Mouse (Mus musculus): ENCODE results near the gene Omp.
"Not testable (repeated sequence)": the region's sequence is repeated elsewhere in the genome, so short reads cannot be mapped to it uniquely, and the experiment has no call there.

Gene Omp

DNA sequence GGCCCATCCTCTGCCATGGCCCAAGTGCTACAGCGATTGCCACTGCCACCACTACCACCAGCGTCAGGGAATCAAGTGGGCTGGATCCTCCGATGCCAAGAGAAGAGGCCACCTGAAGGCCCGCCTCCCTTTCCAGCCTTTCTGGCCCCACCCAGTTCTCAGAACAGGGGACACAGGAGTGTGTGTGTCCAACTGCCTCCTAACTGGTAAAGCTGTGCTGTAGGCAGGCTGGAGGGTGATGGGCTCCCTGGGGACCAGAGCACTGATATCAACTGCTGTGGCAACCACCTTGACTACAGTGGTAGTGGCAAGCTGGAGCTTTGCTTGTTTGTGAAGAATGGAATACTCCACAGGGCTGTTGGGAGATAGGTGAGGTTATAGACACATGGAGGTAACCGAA is at the start of gene Omp:
Gene Omp, minus strand, starts transcription at position 101 of the 400 bp plus-strand sequence.
- DNase-seq: no peak

DNA sequence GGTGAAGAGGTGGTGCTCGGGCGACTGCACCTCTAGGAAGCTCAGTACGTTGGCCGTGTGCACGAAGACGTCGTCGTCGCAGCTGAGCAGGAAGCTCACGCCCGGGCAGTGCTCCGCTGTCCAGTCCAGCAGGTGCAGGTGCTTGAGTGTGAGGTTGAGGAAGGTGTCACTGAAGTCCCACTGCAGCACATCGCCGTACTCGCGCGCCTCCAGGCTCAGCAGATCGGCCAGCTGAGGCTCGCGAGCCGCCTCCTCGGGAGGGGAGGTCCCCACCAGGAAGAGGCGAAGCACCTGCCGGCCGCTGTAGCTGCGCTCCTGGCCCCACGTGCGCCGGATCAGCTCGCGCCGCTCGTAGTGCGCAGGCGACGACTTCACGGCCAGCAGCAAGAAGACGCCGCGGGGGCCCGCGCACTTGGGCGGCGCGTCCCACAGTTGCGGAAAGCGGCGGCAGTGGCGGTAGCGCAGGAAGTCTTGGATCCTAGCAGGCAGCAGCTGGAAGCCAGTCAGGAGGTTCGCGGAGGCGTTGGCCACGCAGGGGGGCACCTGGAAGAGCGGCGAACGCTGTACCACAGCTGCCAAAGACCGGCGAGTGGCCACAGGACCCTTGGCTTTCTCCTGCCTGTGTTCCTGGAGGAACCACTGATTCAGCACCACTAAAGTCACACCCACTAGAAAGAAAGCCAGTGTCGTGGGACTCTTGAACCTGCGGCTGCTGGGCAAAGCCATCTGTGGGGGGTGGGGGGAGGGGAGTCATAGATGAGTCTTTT is 48.9 kb upstream of the Omp start:
- no peak for DNase-seq

DNA sequence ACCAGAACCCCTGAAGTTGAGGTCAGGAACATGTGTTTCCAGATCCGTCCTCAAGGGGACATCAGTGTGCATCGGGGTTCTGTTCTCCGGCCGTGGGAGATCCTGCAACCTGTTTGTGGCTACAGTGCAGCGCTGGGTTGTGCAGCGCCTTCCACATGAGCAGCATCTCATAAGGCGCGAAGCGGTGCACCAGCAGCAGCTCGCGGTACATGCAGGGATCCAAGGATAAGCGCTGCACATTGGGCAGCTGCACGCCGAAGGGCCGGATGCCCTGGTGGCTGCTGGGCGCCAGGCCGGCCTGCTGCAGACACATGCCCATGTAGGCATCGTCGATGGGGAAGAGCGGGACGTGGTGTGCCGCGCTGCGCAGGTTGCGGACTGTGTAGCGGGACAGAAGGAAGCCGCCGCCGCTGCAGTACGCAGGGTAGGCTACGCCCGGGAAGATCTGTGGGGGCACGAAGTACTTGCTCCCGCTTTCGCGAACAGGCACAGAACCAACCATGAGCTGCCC is 48.3 kb upstream of the Omp start:
- DNase-seq: no peak

DNA sequence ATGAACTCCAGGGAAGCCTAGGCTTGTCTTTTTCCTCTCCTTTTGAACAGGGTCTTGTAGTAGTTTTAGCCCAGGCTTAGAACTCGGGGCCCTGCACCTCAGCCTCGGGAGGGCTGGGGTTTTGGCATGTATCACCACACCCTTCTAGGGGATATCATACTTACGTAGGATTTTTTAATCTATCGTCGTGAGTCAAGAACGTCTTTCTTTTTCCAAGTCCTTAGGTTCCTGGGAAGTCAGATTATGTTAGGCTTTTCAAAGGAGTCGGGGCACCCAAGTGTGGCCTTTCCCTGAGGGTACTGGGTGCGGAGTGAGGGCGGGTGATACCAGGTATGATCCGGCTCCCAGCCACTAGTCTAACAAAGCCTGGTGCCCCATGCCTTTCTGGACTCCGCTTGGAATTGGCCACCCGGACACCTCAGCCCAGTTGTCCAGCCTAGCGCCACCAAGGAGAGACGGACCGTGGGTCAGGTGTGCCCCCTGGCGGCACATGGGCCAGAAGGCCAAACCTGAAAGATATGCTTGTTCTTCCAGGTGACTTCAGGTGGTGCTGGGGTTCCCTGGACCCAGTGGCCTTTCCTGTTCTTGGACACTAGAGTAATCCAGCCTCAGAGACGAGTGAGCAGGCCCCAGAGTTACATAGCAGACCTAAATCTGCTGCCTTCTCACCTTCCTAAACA is 46.4 kb upstream of the Omp start:
- no peak for DNase-seq

DNA sequence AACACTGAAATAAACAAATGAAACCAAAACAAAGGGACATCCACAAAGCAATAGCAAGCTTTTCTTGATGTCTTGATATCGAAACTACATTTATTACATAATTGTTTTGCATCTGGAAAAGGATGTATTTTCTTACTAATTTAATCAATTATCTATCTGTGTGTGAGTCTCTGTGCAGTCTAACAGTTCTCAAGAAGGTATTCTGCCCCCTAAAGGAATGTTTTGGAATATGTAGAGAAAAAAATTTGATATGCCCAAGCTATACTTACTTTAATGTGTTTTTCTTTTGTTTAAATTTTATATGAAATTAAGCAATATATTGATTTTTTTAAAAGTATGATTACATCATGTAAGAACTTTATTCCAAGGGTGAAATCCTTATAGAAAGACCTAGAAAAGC is 45.3 kb upstream of the Omp start:
- no peak for DNase-seq

DNA sequence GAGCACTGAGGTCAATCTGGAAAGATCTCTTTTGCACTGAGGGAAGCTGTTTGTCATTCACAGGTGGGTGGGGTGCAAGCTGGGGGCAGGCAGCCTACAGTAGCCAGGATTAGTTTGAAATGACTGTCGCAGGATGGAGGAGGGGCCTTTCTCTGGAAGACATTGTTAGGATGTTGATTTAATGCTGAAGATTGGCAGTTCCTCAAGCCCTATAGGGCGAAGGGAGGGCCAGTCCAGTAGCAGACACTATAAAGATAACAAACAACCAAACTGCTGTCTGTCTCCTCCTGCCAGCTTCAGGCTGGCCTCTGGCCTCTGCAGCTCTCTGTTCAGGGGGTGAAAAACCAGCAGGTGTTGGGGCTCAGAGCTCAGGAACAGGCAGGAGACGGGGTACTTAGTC is 44.4 kb upstream of the Omp start:
- DNase-seq: no peak

DNA sequence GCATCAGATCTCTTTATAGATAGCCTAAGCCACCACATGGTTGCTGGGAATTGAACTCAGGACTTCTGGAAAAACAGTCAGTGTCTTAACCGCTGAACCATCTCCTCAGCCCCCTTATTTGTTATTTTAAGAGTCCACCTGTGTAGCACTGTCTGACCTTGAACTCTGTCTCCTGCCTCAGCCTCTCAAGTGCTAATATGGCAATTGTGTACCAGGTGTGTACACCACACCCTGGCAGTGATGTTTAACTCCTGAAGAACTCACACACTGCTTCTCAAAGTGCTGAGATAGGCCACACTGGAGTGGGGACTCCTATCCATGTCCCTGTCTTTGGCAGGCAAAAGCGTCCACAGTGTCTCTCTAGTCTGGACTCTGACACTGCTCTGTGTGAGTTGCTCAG is 43.4 kb upstream of the Omp start:
- DNase-seq: no peak

DNA sequence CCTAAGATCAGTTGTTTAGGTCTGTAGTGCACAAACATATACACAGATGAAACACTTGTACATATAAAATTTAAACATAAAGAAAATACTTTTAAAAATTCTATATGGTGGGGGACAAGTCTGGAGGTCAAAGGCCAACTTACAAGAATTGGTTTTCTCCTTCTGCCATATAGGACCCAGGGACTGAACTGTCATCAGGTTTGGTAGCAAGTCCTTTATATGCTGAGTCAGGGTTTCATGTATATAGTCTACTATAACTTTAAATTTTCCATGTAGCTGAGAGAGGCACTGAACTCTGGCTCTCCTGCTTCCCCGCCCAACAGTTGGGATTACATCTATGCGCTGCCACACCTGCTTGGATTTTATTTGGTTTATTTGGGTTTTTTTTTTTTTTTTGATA is 42.9 kb upstream of the Omp start:
- DNase-seq: no peak

DNA sequence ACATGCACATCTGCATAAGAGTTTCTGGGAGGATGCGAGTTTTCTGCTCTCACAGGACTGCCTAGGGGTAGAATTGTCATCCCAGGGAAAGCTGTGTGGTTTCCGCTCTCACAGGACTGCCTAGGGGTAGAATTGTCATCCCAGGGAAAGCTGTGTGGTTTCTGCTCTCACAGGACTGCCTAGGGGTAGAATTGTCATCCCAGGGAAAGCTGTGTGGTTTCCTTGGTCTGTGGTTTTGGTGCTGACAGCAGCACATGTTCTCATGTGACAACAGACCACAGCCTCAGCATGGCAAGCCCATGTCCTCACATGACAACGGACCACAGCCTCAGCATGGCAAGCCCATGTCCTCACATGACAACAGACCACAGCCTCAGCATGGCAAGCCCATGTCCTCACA is 42.0 kb upstream of the Omp start:
- not testable (repeated sequence) for DNase-seq

DNA sequence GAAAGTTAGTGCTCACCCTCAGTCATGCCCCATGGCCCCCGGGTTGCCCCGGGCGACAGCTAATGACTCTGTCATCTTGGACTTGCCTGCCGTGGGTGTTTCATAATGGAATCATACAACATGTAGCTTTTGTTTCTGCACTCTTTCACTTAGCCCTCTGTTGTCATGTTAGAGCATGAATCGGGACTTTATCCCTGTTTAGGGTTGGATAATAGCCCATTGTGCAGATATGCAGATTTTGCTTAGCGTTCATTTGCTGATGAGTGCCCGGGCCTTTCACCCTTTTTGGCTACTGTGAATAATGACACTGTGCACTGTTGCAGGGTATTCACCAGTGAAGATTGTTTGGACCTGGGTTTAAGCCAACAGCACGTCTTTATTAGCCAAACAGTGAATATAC is 41.3 kb upstream of the Omp start:
- DNase-seq: no peak

DNA sequence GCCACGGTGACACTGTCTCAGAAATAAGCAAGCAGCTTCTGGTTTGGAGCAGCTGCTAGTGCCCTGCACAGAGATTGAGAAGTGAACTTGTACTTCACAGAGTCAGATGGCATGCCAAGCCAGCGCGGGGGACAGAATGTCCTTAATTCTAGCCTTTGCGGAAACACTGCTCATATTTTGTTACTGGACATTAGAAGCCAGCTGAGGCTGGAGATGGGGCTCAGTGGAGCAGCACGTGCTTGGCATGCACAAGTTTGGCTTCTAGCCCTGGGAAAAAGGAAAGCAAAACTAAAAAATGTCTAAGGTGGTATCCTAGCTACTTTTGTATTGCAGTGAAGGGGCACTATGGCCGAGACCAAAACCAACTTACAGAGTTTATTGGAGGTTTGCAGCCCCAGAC is 40.0 kb upstream of the Omp start:
- DNase-seq: no peak

DNA sequence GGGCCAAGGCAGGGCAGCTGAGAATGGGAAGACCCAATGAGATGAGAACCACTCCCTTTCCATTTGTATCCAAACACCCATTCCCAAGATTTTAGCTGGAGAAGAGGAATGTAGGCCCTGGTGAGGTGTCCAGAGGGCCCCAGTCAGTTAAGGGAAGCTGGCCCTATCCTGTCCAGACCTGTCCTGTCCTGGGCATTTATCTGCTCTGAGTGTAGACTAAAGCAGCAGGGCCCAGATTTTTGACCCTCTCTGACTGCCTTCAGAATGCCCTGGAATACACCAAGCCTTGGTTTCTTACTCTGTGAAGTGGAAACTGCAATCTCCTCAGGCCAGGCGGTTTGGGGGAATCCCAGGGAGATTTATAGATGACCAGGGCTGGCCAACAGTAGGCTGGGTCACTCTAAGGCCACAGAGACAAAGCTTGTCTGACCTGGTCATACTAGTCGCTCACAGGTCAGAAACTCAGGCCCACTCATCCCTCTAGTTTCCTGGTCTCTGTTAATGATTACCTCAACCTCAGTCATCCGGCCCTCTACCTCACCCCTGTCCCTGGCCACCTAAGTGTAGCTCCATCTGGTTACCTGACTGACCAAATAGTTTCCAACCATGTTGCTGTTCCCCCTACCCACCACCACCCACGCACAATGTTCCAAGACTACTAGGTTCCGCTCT is 33.4 kb upstream of the Omp start:
- no peak for DNase-seq

DNA sequence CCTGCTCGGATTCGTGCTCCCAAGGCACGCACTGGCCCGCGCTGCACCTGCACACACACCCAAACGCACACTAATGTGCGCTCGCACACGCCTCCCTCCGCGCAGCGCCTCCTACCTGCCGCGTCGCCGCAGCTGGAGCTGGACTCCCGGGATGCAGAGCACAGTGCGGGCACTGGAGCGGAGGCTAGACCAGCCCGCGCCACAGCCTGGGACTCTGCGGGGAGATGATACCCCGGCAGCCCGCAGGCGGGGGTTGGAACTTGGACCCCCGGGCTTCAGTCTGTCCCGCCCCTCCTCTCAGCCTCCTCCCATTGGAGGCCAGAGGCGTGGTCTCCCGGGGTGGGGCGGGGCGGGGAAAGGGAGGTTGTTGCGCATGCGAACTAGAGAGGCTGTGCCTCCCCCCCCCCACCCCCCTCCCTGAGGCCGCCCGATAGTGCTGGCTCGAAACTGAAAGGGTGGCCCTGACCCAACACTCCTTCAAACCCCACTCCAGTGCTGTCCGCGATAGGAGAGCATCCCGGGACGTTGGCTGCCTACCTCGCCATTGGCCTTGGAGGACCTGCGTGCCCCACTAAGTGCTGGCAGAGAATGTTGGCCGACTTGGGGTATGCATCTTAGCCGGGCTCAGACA is 32.7 kb upstream of the Omp start, which contains the start of gene Capn5:
Gene Capn5, minus strand, starts transcription at position 346 of the 631 bp plus-strand sequence.
- DNase-seq: peak; percentile 46

DNA sequence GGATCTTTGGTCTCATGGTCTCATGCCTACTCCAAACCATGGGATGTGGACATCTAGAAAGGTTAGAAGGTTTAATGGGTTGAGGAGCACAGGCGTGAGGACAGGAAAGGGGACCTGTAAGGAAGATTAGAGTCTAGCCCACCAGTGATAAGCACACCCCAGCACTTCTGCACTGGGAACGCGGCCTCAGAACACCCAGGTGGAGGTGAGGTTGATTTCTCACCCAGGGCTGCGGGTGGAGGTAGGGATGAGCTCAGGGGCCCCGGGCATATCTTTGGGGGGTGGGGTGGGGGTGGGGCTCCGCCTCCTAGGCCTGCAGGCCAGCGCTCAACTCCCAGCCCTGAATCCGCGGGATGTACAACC is 32.2 kb upstream of the Omp start:
- no peak for DNase-seq

DNA sequence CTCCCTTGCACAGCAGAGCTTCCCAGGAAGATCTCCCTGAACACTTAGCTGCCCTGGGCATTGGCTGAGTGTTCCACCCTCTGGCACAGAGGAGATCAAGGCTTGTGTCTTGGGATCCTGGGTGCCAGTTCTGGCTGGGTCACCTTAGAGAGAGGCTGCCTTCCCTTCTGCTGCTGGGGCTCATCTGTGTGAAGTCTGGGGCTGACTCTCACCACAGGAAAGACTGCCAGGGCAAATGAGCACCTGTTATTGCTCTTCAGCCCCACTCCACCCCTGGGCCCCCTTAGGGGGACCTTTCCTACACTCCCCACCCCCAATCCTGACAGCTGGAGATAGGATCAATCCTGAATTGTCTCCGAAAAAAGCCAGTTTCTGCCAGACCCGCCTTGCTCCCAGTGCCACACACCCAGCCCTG is 31.8 kb upstream of the Omp start:
- no peak for DNase-seq

DNA sequence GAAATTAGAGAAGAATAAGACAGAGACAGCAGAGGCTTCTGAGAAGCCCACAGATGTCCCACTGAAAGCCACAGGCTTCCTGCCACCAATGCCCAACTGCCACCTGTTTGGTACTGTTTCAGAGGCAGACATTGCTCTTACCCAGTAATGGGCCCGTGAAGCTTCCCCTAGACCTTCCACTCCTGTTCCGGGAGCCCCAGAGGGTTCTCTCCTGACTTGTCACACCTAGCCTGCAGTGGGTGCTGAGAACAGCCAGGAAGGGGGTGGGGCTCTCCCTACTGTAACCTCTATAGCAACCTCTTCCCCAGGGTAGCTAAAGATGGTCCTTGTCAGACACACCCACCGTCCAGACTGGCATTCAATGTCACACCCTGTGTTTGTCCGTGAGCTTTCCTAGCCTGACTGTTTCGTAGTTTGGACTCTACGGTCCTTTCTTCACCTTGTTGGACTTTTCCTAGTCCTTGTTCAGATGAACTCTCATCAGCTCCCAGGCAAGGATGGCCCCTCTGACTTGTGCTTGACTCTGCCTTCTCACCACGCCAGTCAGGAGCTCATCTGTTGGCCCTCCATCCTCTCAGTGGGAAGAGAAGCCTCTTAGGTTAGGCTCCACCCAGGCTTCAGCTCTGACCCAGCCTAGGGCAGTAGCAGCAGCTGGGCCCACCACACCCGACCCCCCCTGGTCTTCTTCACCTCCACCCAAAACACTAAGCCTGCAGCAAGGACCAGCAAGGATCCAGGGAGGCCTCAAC is 31.2 kb upstream of the Omp start:
- DNase-seq: no peak

DNA sequence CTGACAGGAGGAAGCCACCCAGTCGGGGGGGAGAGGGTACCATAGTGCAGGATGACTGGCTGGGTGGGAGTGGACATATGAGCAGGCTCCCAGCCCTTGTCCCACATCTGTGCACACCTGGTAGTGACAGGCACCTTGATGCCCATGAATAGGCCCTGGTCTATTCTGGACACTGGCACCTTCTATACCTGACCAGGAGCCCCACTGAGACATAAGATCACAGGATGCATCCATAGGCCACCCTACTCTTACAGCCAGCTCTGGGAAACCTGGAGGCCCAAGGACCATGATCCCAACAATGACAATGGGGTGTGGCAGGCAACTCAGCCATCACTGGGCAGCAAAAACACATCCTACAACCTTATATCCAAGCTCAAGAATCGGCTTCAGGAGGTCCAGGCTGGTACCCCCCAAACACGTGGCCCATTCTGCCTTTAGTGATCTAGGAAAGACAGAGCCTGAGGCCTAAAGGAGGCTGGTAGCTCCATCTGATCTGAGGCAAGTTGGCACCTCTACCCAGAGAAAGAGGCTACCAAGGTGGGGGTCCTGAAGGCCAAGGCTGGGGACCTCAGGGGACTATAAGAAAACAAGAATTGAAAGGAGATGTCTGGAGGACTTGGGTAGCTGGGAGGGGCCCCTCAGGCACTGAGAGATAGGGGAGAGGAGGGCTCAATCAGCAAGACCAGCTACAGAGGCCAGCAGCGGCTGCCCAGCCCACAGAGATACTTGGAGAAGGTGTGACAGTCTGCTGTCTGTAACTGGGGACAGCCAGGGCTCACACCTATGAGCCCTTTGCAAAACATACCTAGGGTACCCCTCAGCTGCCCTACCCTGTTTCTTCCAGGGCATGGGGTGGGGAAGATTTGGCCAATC is 29.8 kb upstream of the Omp start:
- DNase-seq: no peak

DNA sequence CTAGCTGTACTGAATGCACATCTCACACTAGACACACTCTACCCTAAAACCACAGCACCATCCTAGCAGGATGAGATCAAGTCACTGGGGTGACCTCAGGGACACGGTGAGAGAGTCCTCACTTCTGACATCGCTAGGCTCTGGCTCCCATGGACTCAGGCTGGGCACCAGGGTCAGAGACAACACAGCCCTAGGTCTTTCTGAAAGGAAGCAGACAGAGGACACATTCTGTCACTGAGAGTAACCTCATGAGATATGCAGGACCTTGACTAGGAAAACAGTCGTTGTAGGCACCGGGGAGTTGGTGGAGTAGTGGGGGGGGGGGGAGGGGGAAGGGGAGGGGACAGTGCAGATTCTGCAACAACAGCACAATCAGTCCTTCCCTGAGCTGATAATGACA is 28.1 kb upstream of the Omp start:
- DNase-seq: no peak

DNA sequence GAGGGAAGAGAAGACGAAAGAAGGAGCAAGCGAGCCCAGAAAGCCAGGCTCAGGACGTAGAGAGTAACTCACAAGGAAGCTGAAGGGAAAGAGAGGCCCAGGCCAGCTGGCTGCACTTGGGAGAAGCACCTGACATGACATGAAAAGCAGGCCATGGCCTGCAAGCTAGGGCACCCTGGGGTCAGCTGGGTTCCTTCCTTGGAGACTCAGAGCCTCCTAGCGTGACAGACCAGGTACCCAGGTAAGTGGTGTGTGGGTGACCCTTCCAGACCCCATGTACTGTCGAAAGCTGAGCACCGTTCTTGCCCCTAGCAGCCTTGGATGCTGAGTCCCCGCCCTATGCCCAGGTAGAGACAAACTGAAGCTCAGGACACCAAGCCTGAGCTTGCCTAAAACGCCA is 27.4 kb upstream of the Omp start:
- no peak for DNase-seq

DNA sequence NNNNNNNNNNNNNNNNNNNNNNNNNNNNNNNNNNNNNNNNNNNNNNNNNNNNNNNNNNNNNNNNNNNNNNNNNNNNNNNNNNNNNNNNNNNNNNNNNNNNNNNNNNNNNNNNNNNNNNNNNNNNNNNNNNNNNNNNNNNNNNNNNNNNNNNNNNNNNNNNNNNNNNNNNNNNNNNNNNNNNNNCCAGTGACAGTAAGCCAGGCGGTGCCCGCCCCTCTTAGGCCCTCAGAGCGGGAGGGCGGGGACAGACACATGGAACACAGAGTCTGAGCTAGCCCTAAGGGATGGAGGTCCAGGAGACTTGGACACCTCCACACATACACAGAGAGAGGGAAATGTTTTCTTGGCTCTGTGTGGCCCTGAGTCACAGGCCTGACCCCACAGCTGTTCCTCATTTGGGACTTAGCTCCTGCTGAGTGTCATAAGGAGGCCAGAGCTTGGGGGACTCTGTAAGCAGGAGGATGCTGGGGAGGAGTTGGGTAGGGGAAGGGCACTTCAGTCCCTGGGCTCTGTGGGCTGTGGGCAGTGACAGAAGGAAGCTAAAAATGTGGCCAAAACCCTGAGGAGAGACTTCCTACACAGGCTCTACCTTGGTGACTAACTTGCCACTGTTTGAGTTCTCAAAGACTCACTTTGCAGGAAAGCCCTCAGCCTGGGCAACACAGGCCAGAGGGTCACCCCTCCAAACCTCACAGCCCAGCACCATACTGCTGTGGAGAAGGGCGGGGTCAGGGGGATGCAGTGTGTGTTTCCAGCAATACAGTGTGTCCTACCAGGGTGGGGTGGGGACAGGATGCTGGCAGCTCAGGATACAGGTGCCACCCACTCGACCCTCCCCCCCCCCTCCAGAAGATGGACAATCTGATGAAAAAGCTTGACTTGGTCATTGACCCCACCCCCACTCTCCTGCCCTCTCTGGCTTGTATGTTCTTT is 26.1 kb upstream of the Omp start:
- DNase-seq: no peak
